In genomic region chr5:118045385-118045784, GRCm38 (mm10) we compare ENCODE assay signal across 18 mouse cellular contexts.
"Had no signal": no experiment of that assay in that cellular context is flagged by ENCODE, and none has a peak within 500 bp of the region (broad histone marks: within the 10 kb centered on the region; RNA-seq: fewer than 3 reads in every experiment).

No protein-coding gene starts in this region.

- H3K27ac ChIP-seq: kidney, embryonic 15.5 days; limb, embryonic 12.5 days; limb, embryonic 15.5 days; liver, embryonic 14.5 days; lung, embryonic 15.5 days; midbrain, embryonic 13.5 days; stomach, postnatal 0 days had no signal

- H3K4me3 ChIP-seq: kidney, embryonic 15.5 days; limb, embryonic 12.5 days; limb, embryonic 15.5 days; lung, embryonic 15.5 days; midbrain, embryonic 13.5 days; myocyte had no signal

- ATAC-seq: midbrain, embryonic 13.5 days; midbrain, embryonic 16.5 days had no signal

- DNase-seq: kidney, adult 11 months; kidney, adult 8-10 months; kidney, postnatal 10 days; kidney, postnatal 36 days; lung, adult 18-20 months; lung, postnatal 10 days; lung, postnatal 36 days; thymus, adult 2 months; thymus, postnatal 14 days had no signal

- H3K36me3 ChIP-seq: kidney, embryonic 15.5 days; limb, embryonic 12.5 days; limb, embryonic 15.5 days; lung, embryonic 15.5 days; midbrain, embryonic 13.5 days had no signal

- H3K27me3 ChIP-seq: kidney, embryonic 15.5 days; limb, embryonic 15.5 days; lung, embryonic 15.5 days; midbrain, embryonic 13.5 days had no signal

- H3K9me3 ChIP-seq: kidney, embryonic 15.5 days; limb, embryonic 12.5 days; limb, embryonic 15.5 days; lung, embryonic 15.5 days; midbrain, embryonic 13.5 days had no signal

- H3K4me1 ChIP-seq: limb, embryonic 12.5 days; limb, embryonic 15.5 days; lung, embryonic 15.5 days; midbrain, embryonic 13.5 days had no signal
